8 mouse cellular contexts compared by ENCODE assay signal in the genomic region with DNA sequence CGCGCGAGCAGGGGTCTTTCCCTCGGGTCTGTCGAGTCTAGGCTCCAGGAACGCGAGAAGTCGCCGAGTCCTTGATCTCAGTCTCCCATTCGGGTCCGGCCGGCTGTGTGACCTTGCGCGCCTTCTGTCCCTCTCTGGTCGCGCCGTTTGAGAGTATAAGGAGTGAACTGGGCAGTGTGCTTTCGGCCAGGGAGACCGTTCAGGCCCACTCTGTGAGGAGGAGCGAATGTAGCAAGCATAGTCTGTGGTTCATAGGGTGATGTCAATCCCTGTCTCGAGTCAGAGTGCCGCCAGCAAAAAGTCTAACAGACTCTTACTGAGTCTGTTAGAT. TPM values are rescaled to one million over a fixed set of nuclear protein-coding genes. Genes with fewer than 3 reads are reported as not detected.
DNase-seq lines count a peak whose midpoint lies in the region; ATAC-seq and TF ChIP-seq lines count a peak whose summit lies in the region.

No protein-coding gene starts in this region.

- TF ChIP-seq EP300 in MEL (IDR thresholded peaks at IDR 0.05; ENCODE audit: low read depth in 1 of 2, low read length in 2 of 2), result no peak

- H3K4me3 ChIP-seq in heart, embryonic 15.5 days, result peak overlapping the region; percentile 75
- H3K4me3 ChIP-seq in MEL (ENCODE audit: control insufficient read depth in 1 of 2, insufficient read depth in 1 of 2, low read depth in 2 of 2, low read length in 2 of 2), result peak overlapping the region; percentile 82 to 87
- peak overlapping the region; percentile 84 for H3K4me3 ChIP-seq in hindbrain, embryonic 10.5 days

- peaks cover 24% of the 10 kb centered on the region for H3K79me2 ChIP-seq in MEL (ENCODE audit: control insufficient read depth, insufficient read depth, low read length, poor library complexity)

- H3K9ac ChIP-seq in heart, embryonic 15.5 days, result peak overlapping the region; percentile 84
- peak overlapping the region; percentile 90 for H3K9ac ChIP-seq in MEL (ENCODE audit: control insufficient read depth, low read depth, low read length, poor library complexity, severe bottlenecking)

- peaks cover 10% of the 10 kb centered on the region; the same call in 1 of the 2 replicates for H3K36me3 ChIP-seq in heart, embryonic 15.5 days
- H3K36me3 ChIP-seq in MEL (ENCODE audit: control insufficient read depth in 1 of 2, insufficient read depth in 2 of 2, low read length in 2 of 2), result peaks cover 0 to 15% of the 10 kb centered on the region in 2 experiments; a peak in 3 of 4 replicates
- peaks cover 18% of the 10 kb centered on the region for H3K36me3 ChIP-seq in hindbrain, embryonic 10.5 days

- peak overlapping the region; percentile 90 for H3K27ac ChIP-seq in heart, embryonic 15.5 days
- H3K27ac ChIP-seq in MEL (ENCODE audit: control insufficient read depth, low read depth, low read length), result peak overlapping the region; percentile 86
- peak overlapping the region; percentile 100 for H3K27ac ChIP-seq in hindbrain, embryonic 10.5 days

- DNase-seq in heart, adult 18-20 months, result no peak
- no peak for DNase-seq in MEL (ENCODE audit: low read depth, low spot score)
- DNase-seq in hindbrain, embryonic 10.5 days (ENCODE audit: low spot score), result no peak
- DNase-seq in frontal cortex, postnatal 25 days (ENCODE audit: low spot score in 2 of 2), result no peak
- no peak for DNase-seq in embryo, embryonic 9.5 days (ENCODE audit: extremely low spot score)
- DNase-seq in adrenal gland, postnatal 25 days, result no peak

- no peak for TF ChIP-seq POLR2A in MEL (IDR thresholded peaks at IDR 0.05; ENCODE audit: control insufficient read depth in 1 of 2, insufficient read depth in 1 of 2, low read depth in 1 of 2, low read length in 2 of 2, poor library complexity in 1 of 2)

- under 1% methylated on average over 22 of the region's 22 CpGs for WGBS in heart, embryonic 15.5 days
- 0% methylated on average over 22 of the region's 22 CpGs for WGBS in hindbrain, embryonic 10.5 days

- TF ChIP-seq CTCF in MEL (IDR thresholded peaks at IDR 0.05 in 2 of 3, conservative IDR thresholded peaks at IDR 0.05 in 1 of 3; ENCODE audit: control insufficient read depth in 1 of 3, insufficient read depth in 1 of 3, low read depth in 2 of 3, low read length in 3 of 3, poor library complexity in 1 of 3, severe bottlenecking in 1 of 3), result no peak

- H3K4me2 ChIP-seq in heart, embryonic 15.5 days, result peak overlapping the region; percentile 70

- H3K9me3 ChIP-seq in heart, embryonic 15.5 days (replicated peaks), result no peaks in the 10 kb centered on the region
- no peaks in the 10 kb centered on the region for H3K9me3 ChIP-seq in MEL (replicated peaks; ENCODE audit: insufficient read depth, low read length)
- H3K9me3 ChIP-seq in hindbrain, embryonic 10.5 days, result no peaks in the 10 kb centered on the region

- no peak for TF ChIP-seq RAD21 in MEL (IDR thresholded peaks at IDR 0.05; ENCODE audit: low read depth, low read length)

- peaks cover 23% of the 10 kb centered on the region for H3K4me1 ChIP-seq in heart, embryonic 15.5 days (replicated peaks)
- H3K4me1 ChIP-seq in MEL (ENCODE audit: control insufficient read depth in 1 of 2, insufficient read depth in 2 of 2, low read length in 2 of 2), result peaks cover 0 to 26% of the 10 kb centered on the region in 2 experiments; a peak in 3 of 4 replicates
- peaks cover 36% of the 10 kb centered on the region for H3K4me1 ChIP-seq in hindbrain, embryonic 10.5 days (replicated peaks)

- no peaks in the 10 kb centered on the region for H3K27me3 ChIP-seq in heart, embryonic 15.5 days
- H3K27me3 ChIP-seq in MEL (ENCODE audit: control insufficient read depth in 1 of 2, insufficient read depth in 2 of 2, low read length in 2 of 2), result no peaks in the 10 kb centered on the region
- no peaks in the 10 kb centered on the region for H3K27me3 ChIP-seq in hindbrain, embryonic 10.5 days (ENCODE audit: insufficient read depth, poor library complexity, severe bottlenecking)

- ATAC-seq in heart, embryonic 15.5 days (replicated peaks; ENCODE audit: insufficient number of reproducible peaks, insufficient read depth, low FRiP score, low read depth), result peak; percentile 7; the same call in 1 of the 2 replicates
- ATAC-seq in megakaryocyte-erythroid progenitor cell, adult 5-6 weeks (replicated peaks; ENCODE audit: low FRiP score, low TSS enrichment, poor library complexity, severe bottlenecking), result peak; percentile 30

TF ChIP-seq in MEL, 35 proteins besides CTCF, POLR2A, EP300 and RAD21:
- no peak for TF ChIP-seq RCOR1 (IDR thresholded peaks at IDR 0.05; ENCODE audit: low read depth, low read length)
- no peak for TF ChIP-seq ZMIZ1 (IDR thresholded peaks at IDR 0.05; ENCODE audit: low read depth, low read length)
- TF ChIP-seq TBP (IDR thresholded peaks at IDR 0.05; ENCODE audit: low read depth, low read length), result no peak
- TF ChIP-seq KAT2A (conservative IDR thresholded peaks at IDR 0.05; ENCODE audit: low read depth, low read length), result no peak
- no peak for TF ChIP-seq USF1 (IDR thresholded peaks at IDR 0.05; ENCODE audit: low read depth, low read length)
- TF ChIP-seq SIN3A (IDR thresholded peaks at IDR 0.05; ENCODE audit: low read length), result 0 out of 2 replicates have a peak, but pooled peaks have one; percentile 58
- no peak for TF ChIP-seq ZC3H11A (IDR thresholded peaks at IDR 0.05; ENCODE audit: low read depth, low read length)
- TF ChIP-seq SMC3 (IDR thresholded peaks at IDR 0.05; ENCODE audit: low read depth, low read length), result no peak
TF ChIP-seq in MEL: peak in this region for 1.

RNA-seq across cellular contexts. Expression of a gene that starts 0.5 kb away (rescaled TPM):
- 123 and 132 TPM in 2 replicates for polyA plus RNA-seq in heart, embryonic 15.5 days (2015; fragmentation: Nextera tagmentation; extraction: Ambion mirVana)
- 10 to 100 TPM; 78.3 to 93.4 TPM for total RNA-seq in heart, adult 18-20 months (2021)
- total RNA-seq in MEL (2012; rRNA removed), result 124 and 133 TPM in 2 replicates
- polyA plus RNA-seq in MEL (2012; ENCODE audit: insufficient read depth in 1 of 2, insufficient read length in 2 of 2, low read depth in 1 of 2, low replicate concordance in 2 of 2, missing spikeins in 1 of 2), result 1,000 to 10,000 TPM in 1 of 2 experiments, 100 to 1,000 TPM in 1; 124 to 1,057 TPM
- polyA plus RNA-seq in hindbrain, embryonic 10.5 days (2016; fragmentation: Nextera tagmentation; extraction: Ambion mirVana), result 158 and 163 TPM in 2 replicates
- 74.2 and 98.4 TPM in 2 replicates for total RNA-seq in megakaryocyte-erythroid progenitor cell, adult 5-6 weeks (2014; fragmentation: Nextera tagmentation)
- total RNA-seq in megakaryocyte-erythroid progenitor cell, adult 5-6 weeks (2017), result 164 and 215 TPM in 2 replicates
- 97.4 and 98.4 TPM in 2 replicates for total RNA-seq in adrenal gland, postnatal 25 days (2021)

RNA-seq across cellular contexts. Expression of a gene that starts 0.6 kb away (rescaled TPM):
- polyA plus RNA-seq in heart, embryonic 15.5 days (2015; fragmentation: Nextera tagmentation; extraction: Ambion mirVana), result 2.2 and 2.8 TPM in 2 replicates
- 1 to 10 TPM; 1.8 to 2.2 TPM for total RNA-seq in heart, adult 18-20 months (2021)
- total RNA-seq in MEL (2012; rRNA removed), result 2.7 and 4.2 TPM in 2 replicates
- polyA plus RNA-seq in MEL (2012; ENCODE audit: insufficient read depth in 1 of 2, insufficient read length in 2 of 2, low read depth in 1 of 2, low replicate concordance in 2 of 2, missing spikeins in 1 of 2), result 1 to 10 TPM in 1 of 2 experiments, not detected in 1; 5.9 TPM
- polyA plus RNA-seq in hindbrain, embryonic 10.5 days (2016; fragmentation: Nextera tagmentation; extraction: Ambion mirVana), result 8.0 and 8.3 TPM in 2 replicates
- 4.5 and 6.5 TPM in 2 replicates for total RNA-seq in megakaryocyte-erythroid progenitor cell, adult 5-6 weeks (2014; fragmentation: Nextera tagmentation)
- 4.5 and 6.2 TPM in 2 replicates for total RNA-seq in megakaryocyte-erythroid progenitor cell, adult 5-6 weeks (2017)
- total RNA-seq in adrenal gland, postnatal 25 days (2021), result 4.5 and 4.8 TPM in 2 replicates

RNA-seq across cellular contexts. Expression of a gene that starts 46.2 kb away (rescaled TPM):
- polyA plus RNA-seq in heart, embryonic 15.5 days (2015; fragmentation: Nextera tagmentation; extraction: Ambion mirVana), result 0.08 and 0.43 TPM in 2 replicates
- under 1 TPM; 0.12 to 0.21 TPM for total RNA-seq in heart, adult 18-20 months (2021)
- total RNA-seq in MEL (2012; rRNA removed), result not detected in 2 replicates
- polyA plus RNA-seq in MEL (2012; ENCODE audit: insufficient read depth in 1 of 2, insufficient read length in 2 of 2, low read depth in 1 of 2, low replicate concordance in 2 of 2, missing spikeins in 1 of 2), result not detected
- 0.65 and 0.85 TPM in 2 replicates for polyA plus RNA-seq in hindbrain, embryonic 10.5 days (2016; fragmentation: Nextera tagmentation; extraction: Ambion mirVana)
- total RNA-seq in megakaryocyte-erythroid progenitor cell, adult 5-6 weeks (2014; fragmentation: Nextera tagmentation), result not detected in 2 replicates
- total RNA-seq in megakaryocyte-erythroid progenitor cell, adult 5-6 weeks (2017), result not detected in 2 replicates
- 0.18 TPM in 1 of 2 replicates, not detected in the other for total RNA-seq in adrenal gland, postnatal 25 days (2021)
